Mouse (Mus musculus) embryo, embryonic 10 days (tissue): ENCODE measurements around the gene Mybph.
A peak's percentile ranks its signal among the peaks of the same experiment; 100 is the strongest.
"Not testable (repeated sequence)": the region's sequence is repeated elsewhere in the genome, so short reads cannot be mapped to it uniquely, and the experiment has no call there.

Experiments
- DNase-seq: peaks from one replicate; pipeline ENCODE4 v3.0.0-alpha.2; 2015; ENCODE audit warnings: low spot score

Gene Mybph

DNA sequence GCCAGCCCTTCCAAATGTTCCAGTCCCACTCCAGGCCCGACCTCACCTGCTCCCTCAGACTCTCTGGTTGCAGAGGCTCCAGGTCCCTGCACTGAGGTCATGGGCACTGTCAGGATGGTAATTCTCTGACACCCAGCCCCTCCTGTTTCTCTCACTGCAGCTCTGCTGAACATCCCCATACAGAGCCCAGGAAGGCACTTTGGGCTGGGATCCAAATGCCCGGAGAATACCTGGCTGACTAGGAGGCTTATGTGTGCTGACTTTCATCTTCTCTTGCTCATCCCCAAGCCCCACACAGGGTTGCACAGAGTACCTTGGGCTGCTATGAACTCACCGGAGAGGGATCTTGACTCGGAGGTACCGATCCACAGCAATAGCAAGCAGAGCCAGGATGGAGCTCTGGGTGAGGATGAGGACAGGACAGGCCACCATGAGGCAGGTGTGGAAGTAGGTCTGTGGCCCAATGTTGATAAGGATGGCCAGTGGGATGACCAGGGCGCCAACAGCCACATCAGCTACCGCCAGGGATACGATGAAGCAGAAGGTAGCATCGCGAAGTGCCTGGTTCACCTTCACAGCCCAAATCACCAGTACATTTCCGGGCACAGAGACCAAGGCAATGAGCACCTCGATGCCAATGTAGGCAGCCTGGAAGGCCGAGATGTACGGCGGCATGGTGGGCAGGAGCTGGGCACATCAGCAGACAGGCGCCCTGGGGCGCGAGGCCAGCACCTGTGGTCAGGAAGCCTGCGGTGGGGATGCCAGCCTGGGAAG, 40.6 kb downstream of the Mybph start:
- DNase-seq, result no peak

DNA sequence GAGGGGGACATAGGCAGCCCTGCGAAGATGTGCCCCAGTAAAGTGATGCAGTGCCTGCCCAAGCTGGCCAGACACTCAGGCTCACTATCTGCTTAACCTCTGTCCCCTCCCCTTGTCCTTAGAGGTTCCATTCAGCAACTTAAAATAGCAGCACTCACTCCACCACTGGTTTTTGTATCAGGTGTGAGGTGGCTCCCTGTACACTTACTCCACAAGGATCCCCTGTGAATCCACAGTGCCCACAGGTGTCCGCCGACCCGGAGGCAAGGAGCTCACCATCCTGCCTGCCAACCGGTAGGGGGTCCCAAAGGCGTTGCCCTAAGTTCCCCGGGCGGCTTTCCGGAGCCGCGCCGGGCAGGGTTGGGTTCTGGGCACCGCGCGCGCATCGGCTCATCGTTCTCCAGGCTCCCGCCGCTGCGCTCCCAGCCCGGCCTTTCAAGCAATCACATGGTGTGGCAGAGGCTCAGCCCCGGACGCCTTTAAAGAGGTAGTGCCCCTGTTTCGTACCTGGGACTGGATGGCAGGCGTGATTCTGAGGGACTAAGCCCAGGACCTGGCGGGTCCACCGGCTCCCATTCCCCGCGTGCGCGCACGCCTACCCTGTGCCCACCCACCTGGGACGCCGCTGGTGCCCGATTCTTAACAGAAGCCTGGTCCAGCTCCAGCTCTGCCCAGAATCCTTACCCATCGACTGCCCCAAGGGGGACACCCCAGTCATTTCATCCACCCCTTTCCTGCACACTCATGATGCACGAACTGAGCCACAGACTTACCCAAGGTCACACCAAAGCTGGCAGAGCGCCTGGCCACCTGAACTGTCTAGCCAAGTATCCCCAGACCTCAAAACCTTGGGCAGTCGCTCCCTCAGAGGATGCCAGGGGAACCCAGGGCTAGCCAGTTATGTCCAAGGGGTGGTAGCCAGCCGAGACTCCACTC, 41.5 kb downstream of the Mybph start:
- peak; percentile 48 for DNase-seq

DNA sequence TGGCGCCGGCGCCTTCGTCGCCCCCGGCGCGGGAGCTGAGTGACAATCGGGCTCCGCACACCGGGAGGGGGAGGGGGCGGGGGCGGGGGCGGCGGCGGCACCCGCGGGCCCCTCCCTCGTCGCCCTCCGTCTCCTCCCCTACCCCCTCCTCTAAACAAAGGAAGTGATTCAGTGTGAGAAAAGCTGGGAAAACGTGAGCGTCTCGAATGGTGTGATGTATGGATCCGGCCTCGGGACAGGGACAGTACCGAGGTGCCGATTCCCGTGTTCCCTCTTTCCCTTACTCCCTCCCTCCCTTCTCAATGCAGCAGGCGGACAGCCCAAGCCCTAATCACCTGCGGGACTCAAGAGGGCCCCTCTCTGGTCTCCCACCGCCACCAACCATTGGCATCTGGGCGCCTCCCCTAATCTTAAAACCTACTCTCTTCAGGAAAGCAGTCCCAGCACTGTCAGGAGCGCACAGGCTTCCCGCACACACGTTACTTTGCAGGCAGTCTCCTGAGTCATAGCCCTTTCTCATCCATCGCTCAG, 42.2 kb downstream of the Mybph start, which contains the start of gene Adora1:
TSS of gene Adora1 (minus strand) at position 41 of the 531 bp plus-strand sequence.
- DNase-seq, result no peak

DNA sequence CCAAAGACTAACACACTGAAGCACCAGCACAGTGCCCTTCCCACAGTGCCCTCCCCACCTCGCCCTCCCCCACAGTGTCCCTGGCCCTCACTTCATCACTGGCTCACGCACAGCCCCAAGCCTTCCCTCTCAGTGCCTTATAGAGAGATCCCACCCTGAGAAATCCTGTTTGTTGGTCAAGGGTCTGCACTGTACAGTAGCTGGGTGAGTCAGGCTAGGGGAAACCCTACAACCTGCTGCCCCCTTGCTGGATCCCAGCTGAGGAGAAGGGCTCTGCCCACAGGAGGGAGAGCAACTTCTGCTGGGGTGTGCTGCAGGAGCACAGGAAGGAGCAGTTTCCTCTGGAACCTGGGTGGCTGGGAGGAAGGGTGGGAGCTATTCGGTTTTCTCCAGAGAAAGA, 42.9 kb downstream of the Mybph start:
- no peak for DNase-seq

DNA sequence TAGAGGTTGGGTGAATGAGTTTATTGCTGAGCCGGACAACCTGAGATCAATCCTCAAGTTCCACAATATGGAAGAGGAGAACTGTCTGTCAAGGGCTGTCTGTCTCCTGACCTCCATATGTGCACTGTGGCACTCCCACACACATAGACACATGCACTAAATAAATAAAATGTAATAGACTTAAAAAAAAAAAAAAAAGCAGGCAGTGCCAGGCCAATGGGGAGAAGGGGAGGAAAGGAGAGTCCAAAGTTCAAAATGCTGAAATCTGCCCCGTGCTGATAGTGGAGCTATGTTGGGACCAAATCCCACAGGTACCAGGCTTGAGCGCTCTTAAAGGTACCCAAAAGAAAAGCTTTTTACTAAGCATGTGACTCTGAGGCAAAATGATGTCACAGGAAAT, 44.2 kb downstream of the Mybph start:
- no peak for DNase-seq

DNA sequence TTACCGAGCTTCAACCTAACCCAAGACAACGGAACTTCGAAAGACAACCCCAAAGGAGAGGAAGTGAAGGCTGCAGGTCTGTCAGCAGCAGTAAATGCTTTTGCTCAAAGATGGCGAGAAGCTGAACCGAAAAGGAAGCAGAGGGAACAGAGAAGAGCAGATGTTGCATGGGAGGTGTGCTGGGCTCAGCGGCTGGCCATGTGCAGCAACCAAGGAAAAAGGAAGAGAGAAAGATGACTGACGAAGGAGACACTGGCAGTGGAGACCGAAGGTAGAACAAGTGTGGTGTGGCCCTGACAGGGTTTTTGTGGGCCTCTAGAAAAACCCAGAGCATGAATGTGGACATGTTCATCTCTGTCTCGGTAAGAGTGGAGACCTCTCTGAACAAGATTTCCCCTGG, 47.5 kb downstream of the Mybph start:
- DNase-seq, result no peak

DNA sequence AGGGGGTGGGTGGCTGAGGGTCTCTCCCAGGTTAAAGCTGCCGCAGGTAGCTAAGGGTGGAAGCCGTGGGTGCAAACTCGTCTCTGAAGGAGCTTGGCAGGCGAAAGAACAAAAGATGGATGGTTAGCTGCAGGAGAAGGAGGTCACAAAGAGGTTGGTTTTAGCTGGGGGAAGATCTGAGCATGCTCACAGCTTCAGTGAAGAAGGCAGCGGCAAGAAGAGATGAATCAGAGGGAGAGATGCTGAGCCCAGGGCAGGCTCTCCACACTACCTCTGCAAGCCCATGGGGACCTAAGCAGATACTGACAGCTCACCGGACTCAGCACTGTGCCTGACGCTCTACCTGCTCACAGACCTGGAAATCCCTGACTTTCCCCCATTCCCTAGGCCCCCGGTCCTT, 48.0 kb downstream of the Mybph start:
- DNase-seq, result no peak

DNA sequence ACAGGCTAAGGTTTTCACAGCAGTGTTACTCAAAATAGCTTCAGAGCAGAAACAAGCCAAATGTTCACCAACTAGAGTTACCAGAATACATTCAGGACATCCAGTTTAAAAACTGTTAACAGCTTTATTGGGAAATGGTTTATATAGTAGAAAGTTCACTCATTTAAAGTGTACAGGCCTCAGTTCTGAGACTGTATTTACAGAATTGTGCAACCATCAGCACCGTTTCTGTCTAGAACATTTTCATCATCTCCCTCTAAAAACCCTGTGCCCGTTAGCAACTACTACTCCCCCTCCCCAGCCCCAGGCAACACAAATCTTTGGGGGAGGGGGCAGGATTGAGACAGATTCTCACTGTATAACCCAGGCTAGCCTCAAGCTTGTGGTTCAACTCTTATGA, 49.0 kb downstream of the Mybph start:
- DNase-seq, result no peak

DNA sequence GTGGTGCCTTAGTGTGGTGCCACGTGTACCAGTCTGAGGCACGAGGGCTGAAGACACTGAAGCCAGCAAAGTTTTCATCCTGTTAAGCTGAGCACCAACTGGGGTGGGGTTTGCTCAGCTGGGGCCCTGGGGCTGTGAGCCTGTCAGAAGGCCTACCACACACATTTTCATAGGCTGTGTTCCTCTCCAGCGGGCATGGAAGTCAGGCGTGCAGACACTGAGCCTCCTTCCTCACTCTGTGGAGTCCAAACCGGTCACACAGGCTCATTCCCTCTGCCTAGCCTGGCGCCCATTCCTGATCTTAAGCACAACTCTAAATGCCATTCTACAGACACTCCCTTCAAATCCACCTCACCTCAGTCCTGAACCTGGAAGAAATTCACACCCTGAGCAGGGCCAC, 50.3 kb downstream of the Mybph start:
- DNase-seq, result no peak

DNA sequence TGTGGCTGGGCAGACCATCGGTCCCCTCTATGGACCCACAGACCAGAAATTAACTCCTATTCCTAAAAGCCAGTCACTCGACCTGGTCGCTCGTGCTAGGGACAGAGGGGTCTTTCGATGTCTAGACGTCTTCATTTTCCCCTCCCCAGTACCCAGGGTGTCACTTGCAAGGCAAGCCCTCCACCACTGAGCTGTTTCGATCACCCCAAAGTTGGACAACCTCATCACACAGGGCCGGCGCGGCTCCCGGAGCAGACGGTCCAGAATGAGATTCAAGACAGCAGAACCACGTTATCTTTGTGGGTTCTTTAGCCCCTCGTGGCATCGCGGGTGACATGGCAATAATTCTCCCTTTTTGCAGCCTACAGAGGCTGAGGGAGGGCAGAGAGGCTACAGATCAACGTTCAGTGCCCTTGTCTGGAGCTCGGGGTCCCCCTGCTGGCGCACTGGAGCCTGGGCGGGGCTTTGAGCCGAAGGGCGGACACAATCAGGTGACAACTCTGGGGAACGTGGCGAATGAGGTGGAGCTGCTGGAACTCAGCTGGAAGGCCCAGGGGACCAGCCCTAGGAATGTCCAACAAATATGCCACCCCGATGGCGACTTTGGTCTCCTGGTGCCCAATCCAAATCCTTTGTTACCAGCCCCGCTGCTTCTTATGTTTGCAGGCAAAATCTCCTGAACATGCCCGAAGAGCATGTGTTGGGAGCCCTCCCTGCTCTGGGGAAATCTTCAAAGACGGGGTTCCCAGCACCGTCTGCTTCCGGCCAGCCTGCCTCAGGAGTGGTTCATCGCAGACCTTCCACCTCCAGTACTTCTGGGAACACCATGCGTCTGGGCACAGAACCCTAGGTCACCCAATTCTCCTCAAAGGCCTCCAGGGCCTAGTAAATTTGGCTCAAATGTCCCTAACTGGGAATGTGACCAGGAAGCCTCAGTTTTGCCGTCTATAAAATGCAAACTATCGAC, 51.0 kb downstream of the Mybph start:
- DNase-seq, result peak; percentile 90

DNA sequence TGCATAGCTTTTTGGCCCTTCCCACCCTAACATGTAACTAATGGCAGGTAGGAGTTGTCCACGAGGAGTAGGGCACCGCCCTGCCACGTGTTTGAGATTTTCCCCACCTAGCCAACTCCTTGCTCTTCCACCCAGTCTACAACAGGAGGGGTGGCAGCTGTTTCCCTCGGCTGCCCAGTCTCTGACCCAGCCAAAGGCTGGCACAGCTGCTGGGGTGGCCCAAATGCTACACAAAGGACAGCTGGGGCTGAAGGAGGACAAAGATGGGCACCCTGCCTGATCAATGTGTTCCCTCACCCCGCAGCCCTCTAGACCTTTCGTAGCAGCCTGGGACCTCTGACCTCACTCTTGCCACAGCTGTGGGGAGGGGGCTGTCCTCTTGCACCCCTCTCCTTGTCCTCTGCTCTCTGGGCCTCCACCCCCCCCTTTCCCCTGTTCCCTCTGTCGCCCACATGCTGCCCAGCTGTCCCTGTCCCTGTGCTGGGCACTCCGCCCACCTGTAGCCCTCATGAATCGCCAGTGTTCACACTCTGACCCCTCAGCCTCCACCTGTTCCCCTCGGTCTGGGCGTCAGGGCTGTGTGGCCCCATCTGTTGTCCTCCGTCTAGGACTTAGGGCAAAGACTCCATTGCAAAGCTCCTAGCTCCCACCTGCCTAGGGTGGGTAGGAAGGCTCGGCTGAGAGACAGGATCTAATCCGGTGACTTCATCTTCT, 51.9 kb downstream of the Mybph start:
- DNase-seq, result no peak

DNA sequence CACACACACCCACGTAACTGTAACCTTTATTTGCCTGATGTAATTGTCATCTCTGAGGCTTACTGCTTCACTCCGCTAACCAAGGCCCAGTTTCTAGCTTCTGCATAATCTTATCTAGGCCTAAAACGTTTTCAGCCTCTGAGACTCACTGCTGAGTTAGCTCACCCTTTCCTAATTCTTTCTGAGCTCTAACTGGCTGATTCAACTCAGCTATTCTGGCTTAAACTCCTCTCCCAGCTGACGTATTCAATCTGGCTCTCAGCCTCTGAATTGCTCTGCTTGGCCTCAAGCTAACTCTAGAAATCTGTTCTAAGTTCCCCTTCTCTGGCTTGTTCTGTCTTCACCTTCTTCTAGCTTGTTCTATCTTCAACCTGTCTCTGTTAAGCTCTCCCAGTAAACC, 53.3 kb downstream of the Mybph start:
- no peak for DNase-seq

DNA sequence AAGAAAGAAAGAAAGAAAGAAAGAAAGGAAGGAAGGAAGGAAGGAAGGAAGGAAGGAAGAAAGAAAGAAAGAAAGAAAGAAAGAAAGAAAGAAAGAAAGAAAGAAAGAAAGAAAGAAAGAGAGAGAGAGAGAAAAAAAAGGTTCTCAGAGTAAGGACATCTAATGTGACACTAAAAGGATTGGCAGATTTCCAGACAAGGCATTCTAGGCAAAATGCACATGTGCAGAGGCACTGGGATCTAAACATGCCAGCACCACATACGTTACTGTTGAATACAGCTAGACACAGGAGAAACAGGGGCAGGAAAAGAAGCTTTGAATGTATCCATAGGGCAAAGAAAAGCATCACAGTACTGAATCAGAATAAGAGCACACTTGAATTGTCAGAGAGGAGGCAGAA, 56.4 kb downstream of the Mybph start:
- not testable (repeated sequence) for DNase-seq
